Mouse (Mus musculus) lung, adult 2 months (tissue): ENCODE data around the gene Fank1.

Experiments
- CTCF ChIP-seq: fragments of 200-500 bp; IDR thresholded peaks from 2 replicates; pipeline ENCODE4 v1.5.1; 2011; ENCODE audit warnings: mild to moderate bottlenecking, low read length, control low read depth; ENCODE audit not compliant: insufficient read depth
- POLR2A ChIP-seq: fragments of 200-500 bp; IDR thresholded peaks from 2 replicates; pipeline ENCODE4 v1.6.1; 2011; ENCODE audit warnings: low read depth, mild to moderate bottlenecking, control low read depth, low read length, borderline replicate concordance; ENCODE audit errors: extremely low read depth

- TF ChIP-seq CTCF (no peak), POLR2A (no peak)
Measured at GRCm38 (mm10) chr7:133744209-133744608, 32.5 kb upstream of the Fank1 start.
